Mouse (Mus musculus) heart, embryonic 16.5 days (tissue): ENCODE data around the gene Wdr11. TPM values are rescaled to one million over a fixed set of nuclear protein-coding genes. Genes with fewer than 3 reads are reported as not detected.

Experiments used
- ATAC-seq: fragments of 200-750 bp; cut with Nextera tagmentation; replicated peaks from 2 replicates; pipeline ENCODE4 v1.8.0; 2017; ENCODE audit warnings: moderate number of reproducible peaks; ENCODE audit not compliant: insufficient read depth, low FRiP score; ENCODE audit errors: extremely low read depth
- H3K27ac ChIP-seq: fragments of 300-500 bp; sonication (generic); 2 replicates; pipeline ENCODE4 v1.5.1; 2014; ENCODE audit warnings: mild to moderate bottlenecking, low read length, control low read depth, moderate library complexity
- H3K27me3 ChIP-seq: fragments of 300-500 bp; sonication (generic); 2 replicates; pipeline ENCODE4 v1.6.1; 2014; ENCODE audit warnings: low read length, mixed read lengths; ENCODE audit not compliant: control insufficient read depth, insufficient read depth
- H3K36me3 ChIP-seq: fragments of 300-500 bp; sonication (generic); 2 replicates; pipeline ENCODE4 v1.6.1; 2014; ENCODE audit not compliant: control insufficient read depth, insufficient read depth
- H3K4me1 ChIP-seq: fragments of 300-500 bp; sonication (generic); 2 replicates; pipeline ENCODE4 v1.6.1; 2014; ENCODE audit warnings: low read length, mixed read lengths; ENCODE audit not compliant: control insufficient read depth, insufficient read depth
- H3K4me2 ChIP-seq: fragments of 300-500 bp; sonication (generic); 2 replicates; pipeline ENCODE4 v1.6.1; 2014; ENCODE audit warnings: low read depth, mild to moderate bottlenecking, control low read depth, low read length
- H3K4me3 ChIP-seq: fragments of 300-500 bp; sonication (generic); 2 replicates; pipeline ENCODE4 v1.5.1; 2014; ENCODE audit warnings: mild to moderate bottlenecking, control low read depth, low read length
- H3K9ac ChIP-seq: fragments of 300-500 bp; sonication (generic); 2 replicates; pipeline ENCODE4 v1.6.1; 2014; ENCODE audit warnings: low read length, control low read depth
- H3K9me3 ChIP-seq: fragments of 300-500 bp; sonication (generic); replicated peaks from 2 replicates; pipeline ENCODE4 v1.6.1; 2016; ENCODE audit warnings: low read length; ENCODE audit not compliant: control insufficient read depth
- WGBS: fragments of 180-500 bp; shearing (Covaris S2); extraction: QIAGEN DNeasy Blood & Tissue Kit; methylation state at CpG from one replicate; pipeline ENCODE4 v1.1.7; 2014; 5-methylcytosine and 5-hydroxymethylcytosine counted together
- polyA plus RNA-seq: library from polyadenylated mRNA; unstranded; fragments of >200 nt; fragmentation: Nextera tagmentation; extraction: Ambion mirVana; gene quantifications from 2 replicates; pipeline ENCODE4 v1.2.1, GENCODE M21; 2015

The Wdr11 gene
- polyA plus RNA-seq, 1 experiment from 2014 or later: 25.2 TPM

GRCm38 (mm10) chr7:129648938-129649337 is 57.3 kb downstream of the Wdr11 start:
- Histone ChIP-seq H3K4me3 (no peak overlapping the region), H3K9ac (no peak overlapping the region), H3K27ac (no peak overlapping the region), H3K9me3 (no peaks in the 10 kb centered on the region), H3K4me2 (no peak overlapping the region), H3K36me3 (no peaks in the 10 kb centered on the region), H3K27me3 (peaks cover 4% of the 10 kb centered on the region; the same call in 1 of the 2 replicates), H3K4me1 (peaks cover 18% of the 10 kb centered on the region)
- WGBS: 8% methylated on average over 6 of the region's 6 CpGs
- peak; percentile 52; the same call in 1 of the 2 replicates for ATAC-seq

- no peak overlapping the region for H3K4me2 ChIP-seq
- H3K27me3 ChIP-seq: peaks cover 10% of the 10 kb centered on the region
- no peak overlapping the region for H3K27ac ChIP-seq
- H3K9me3 ChIP-seq: no peaks in the 10 kb centered on the region
- H3K4me3 ChIP-seq: no peak overlapping the region
- no peak overlapping the region for H3K9ac ChIP-seq
- ATAC-seq: 0 out of 2 replicates have a peak, but pooled peaks have one; percentile 20
- 61% methylated on average over 5 of the region's 5 CpGs for WGBS
- peaks cover 22% of the 10 kb centered on the region for H3K4me1 ChIP-seq
- no peaks in the 10 kb centered on the region for H3K36me3 ChIP-seq
Observed at GRCm38 (mm10) chr7:129650717-129651116, 59.1 kb downstream of the Wdr11 start.

- H3K9ac ChIP-seq: no peak overlapping the region
- H3K27ac ChIP-seq: peak overlapping the region; percentile 46; the same call in 1 of the 2 replicates
Observed at GRCm38 (mm10) chr7:129651781-129652180, 60.1 kb downstream of the Wdr11 start.

GRCm38 (mm10) chr7:129652901-129653460 is 61.3 kb downstream of the Wdr11 start:
- ATAC-seq: no peak
- 45% methylated on average over 9 of the region's 9 CpGs for WGBS

More at GRCm38 (mm10) chr7:129651781-129652180, 60.1 kb downstream of the Wdr11 start:
- Histone ChIP-seq H3K4me2 (no peak overlapping the region), H3K4me1 (peaks cover 22% of the 10 kb centered on the region), H3K36me3 (no peaks in the 10 kb centered on the region), H3K27me3 (peaks cover 12% of the 10 kb centered on the region), H3K4me3 (no peak overlapping the region), H3K9me3 (no peaks in the 10 kb centered on the region)
- 34% methylated on average over 7 of the region's 7 CpGs for WGBS
- ATAC-seq: 0 out of 2 replicates have a peak, but pooled peaks have one; percentile 16

GRCm38 (mm10) chr7:129653791-129654271 is 62.2 kb downstream of the Wdr11 start:
- no peaks in the 10 kb centered on the region for H3K9me3 ChIP-seq
- H3K36me3 ChIP-seq: no peaks in the 10 kb centered on the region
- no peak overlapping the region for H3K9ac ChIP-seq
- H3K27ac ChIP-seq: no peak overlapping the region
- 13% methylated on average over 11 of the region's 11 CpGs for WGBS
- H3K4me2 ChIP-seq: no peak overlapping the region
- no peak overlapping the region for H3K4me3 ChIP-seq
- H3K27me3 ChIP-seq: peaks cover 12% of the 10 kb centered on the region
- no peak for ATAC-seq
- peaks cover 22% of the 10 kb centered on the region for H3K4me1 ChIP-seq

More at GRCm38 (mm10) chr7:129652901-129653460, 61.3 kb downstream of the Wdr11 start:
- H3K4me3 ChIP-seq: no peak overlapping the region
- H3K4me1 ChIP-seq: peaks cover 22% of the 10 kb centered on the region
- H3K36me3 ChIP-seq: no peaks in the 10 kb centered on the region
- no peak overlapping the region for H3K9ac ChIP-seq
- peaks cover 12% of the 10 kb centered on the region for H3K27me3 ChIP-seq
- no peak overlapping the region for H3K4me2 ChIP-seq
- H3K27ac ChIP-seq: no peak overlapping the region
- H3K9me3 ChIP-seq: no peaks in the 10 kb centered on the region

GRCm38 (mm10) chr7:129654923-129655322 is 63.3 kb downstream of the Wdr11 start:
- no peak overlapping the region for H3K27ac ChIP-seq
- H3K4me1 ChIP-seq: peaks cover 22% of the 10 kb centered on the region
- no peak overlapping the region for H3K4me3 ChIP-seq
- WGBS: 40% methylated on average over 12 of the region's 12 CpGs
- peaks cover 12% of the 10 kb centered on the region for H3K27me3 ChIP-seq
- H3K36me3 ChIP-seq: no peaks in the 10 kb centered on the region
- H3K9ac ChIP-seq: no peak overlapping the region
- H3K9me3 ChIP-seq: no peaks in the 10 kb centered on the region
- no peak for ATAC-seq
- H3K4me2 ChIP-seq: no peak overlapping the region

- ATAC-seq: no peak
- no peaks in the 10 kb centered on the region for H3K36me3 ChIP-seq
- 77% methylated on average over 14 of the region's 14 CpGs for WGBS
- H3K4me2 ChIP-seq: no peak overlapping the region
- H3K9me3 ChIP-seq: no peaks in the 10 kb centered on the region
- no peak overlapping the region for H3K4me3 ChIP-seq
- H3K4me1 ChIP-seq: peaks cover 16% of the 10 kb centered on the region
- H3K9ac ChIP-seq: no peak overlapping the region
- no peak overlapping the region for H3K27ac ChIP-seq
- H3K27me3 ChIP-seq: peaks cover 12% of the 10 kb centered on the region
Observed at GRCm38 (mm10) chr7:129655604-129656226, 64.1 kb downstream of the Wdr11 start.

- WGBS: 77% methylated on average over 8 of the region's 8 CpGs
- no peaks in the 10 kb centered on the region for H3K9me3 ChIP-seq
- no peak overlapping the region for H3K27ac ChIP-seq
- H3K4me3 ChIP-seq: no peak overlapping the region
- H3K27me3 ChIP-seq: peaks cover 12% of the 10 kb centered on the region
- no peaks in the 10 kb centered on the region for H3K36me3 ChIP-seq
- no peak for ATAC-seq
- no peak overlapping the region for H3K4me2 ChIP-seq
- H3K4me1 ChIP-seq: 0 out of 2 replicates have a peak, but pooled peaks cover 3% of the 10 kb centered on the region
- no peak overlapping the region for H3K9ac ChIP-seq
Observed at GRCm38 (mm10) chr7:129657867-129658266, 66.2 kb downstream of the Wdr11 start.

- Histone ChIP-seq H3K4me3 (no peak overlapping the region), H3K27ac (no peak overlapping the region), H3K9ac (no peak overlapping the region), H3K27me3 (0 out of 2 replicates have a peak, but pooled peaks cover 5% of the 10 kb centered on the region), H3K9me3 (no peaks in the 10 kb centered on the region), H3K4me1 (no peaks in the 10 kb centered on the region; the same call in 1 of the 2 replicates), H3K4me2 (no peak overlapping the region), H3K36me3 (no peaks in the 10 kb centered on the region)
- no peak for ATAC-seq
- 89% methylated on average over 8 of the region's 8 CpGs for WGBS
Observed at GRCm38 (mm10) chr7:129659755-129660154, 68.1 kb downstream of the Wdr11 start.
